Mouse (Mus musculus): ENCODE measurements around the gene Gm853.

DNA sequence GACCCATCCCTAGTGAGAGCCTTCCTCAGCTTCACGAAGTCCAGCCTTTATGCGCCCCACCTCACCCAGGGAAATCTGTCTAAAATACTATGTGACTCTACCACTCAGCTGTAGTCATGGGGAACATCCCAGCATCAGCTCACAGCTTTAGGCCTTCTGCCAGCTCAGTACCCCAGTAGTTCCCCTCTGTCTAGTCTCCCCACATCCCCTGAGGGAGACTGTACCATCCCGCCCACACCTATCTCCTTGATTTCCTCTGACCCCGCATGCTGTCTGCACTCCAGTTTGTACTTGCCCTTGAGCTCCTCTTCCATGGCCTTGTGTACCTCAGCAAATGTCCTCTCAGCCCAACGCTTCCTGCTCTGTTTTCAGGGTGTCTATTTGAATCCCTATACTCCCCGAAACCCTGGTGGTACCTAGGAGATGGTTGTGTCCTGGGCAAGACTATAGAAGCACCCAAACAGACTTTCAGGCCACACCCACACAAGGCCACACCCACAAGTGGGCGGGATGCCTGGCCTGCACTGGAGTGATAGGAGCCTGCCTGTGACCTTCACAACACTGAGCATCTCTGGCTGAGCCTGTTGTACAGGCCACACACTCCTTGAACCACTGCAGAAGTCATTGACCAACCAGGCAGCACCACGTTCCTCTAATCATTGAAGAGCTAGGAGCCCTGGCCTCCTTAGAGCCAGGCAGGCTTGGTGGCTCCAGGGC, 30.4 kb upstream of the Gm853 start:
- TF ChIP-seq TAL1 (IDR thresholded peaks at IDR 0.05; ENCODE audit: low read length), result peak; percentile 76
- TF ChIP-seq GATA1 (IDR thresholded peaks at IDR 0.05; ENCODE audit: low read length), result peak; percentile 62; the same call in 1 of the 2 replicates

Measured in erythroblast, embryonic 14.5 days (primary cell).